Mouse (Mus musculus): ENCODE data around the gene Zdhhc21. TPM values are rescaled to one million over a fixed set of nuclear protein-coding genes. Genes with fewer than 3 reads are reported as not detected.

Gene Zdhhc21
- polyA plus RNA-seq, 1 experiment from 2014 or later: 22.2 TPM

DNA sequence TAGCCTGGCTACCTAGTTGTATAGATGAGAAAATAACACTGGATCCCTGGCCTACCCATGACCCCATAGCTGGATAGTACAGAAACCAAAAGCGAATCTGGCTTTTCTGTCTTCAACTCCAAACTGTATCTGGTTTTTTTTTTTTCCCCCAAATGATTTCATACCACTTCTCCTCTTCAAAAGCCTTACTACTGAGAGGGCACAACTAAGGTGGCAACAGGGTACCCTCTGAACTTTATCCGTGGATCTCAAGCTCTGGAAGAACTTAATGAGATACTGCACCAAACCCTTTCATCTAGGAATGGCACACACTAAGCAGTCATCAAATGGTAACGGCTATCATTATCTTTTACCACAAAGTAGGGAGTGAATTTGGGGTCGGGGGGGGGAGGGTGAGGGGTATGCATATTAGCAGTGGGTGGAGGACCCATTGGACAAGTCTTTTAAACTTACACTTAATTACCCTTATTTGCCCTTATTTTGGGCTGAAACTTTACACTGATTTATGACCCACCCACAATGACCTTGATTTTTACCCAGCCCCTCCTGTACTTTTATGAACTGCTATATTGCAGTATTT lies 1.2 kb downstream of the Zdhhc21 start:
- Histone ChIP-seq H3K4me2 (ENCODE audit: low read length) (peak overlapping the region; percentile 77), H3K9me3 (ENCODE audit: control insufficient read depth, low read length) (no peaks in the 10 kb centered on the region), H3K36me3 (ENCODE audit: control insufficient read depth, insufficient read depth, low read length) (no peaks in the 10 kb centered on the region), H3K4me1 (ENCODE audit: control insufficient read depth, insufficient read depth, low read length) (peaks cover 15% of the 10 kb centered on the region), H3K9ac (replicated peaks; ENCODE audit: low read length) (peak overlapping the region; percentile 90), H3K4me3 (replicated peaks; ENCODE audit: low read depth, low read length) (peak overlapping the region; percentile 72), H3K27ac (replicated peaks; ENCODE audit: low read depth, low read length) (peak overlapping the region; percentile 96), H3K27me3 (ENCODE audit: control insufficient read depth, insufficient read depth, low read length) (no peaks in the 10 kb centered on the region)
- ATAC-seq (ENCODE audit: low FRiP score, low TSS enrichment): no peak
- WGBS: 26% methylated on average over 4 of the region's 4 CpGs
- DNase-seq: peak; percentile 15

GRCm38 (mm10) chr4:82856986-82857385 lies 2.8 kb downstream of the Zdhhc21 start:
- Histone ChIP-seq H3K4me1 (ENCODE audit: control insufficient read depth, insufficient read depth, low read length) (peaks cover 15% of the 10 kb centered on the region), H3K4me2 (ENCODE audit: low read length) (no peak overlapping the region)

DNA sequence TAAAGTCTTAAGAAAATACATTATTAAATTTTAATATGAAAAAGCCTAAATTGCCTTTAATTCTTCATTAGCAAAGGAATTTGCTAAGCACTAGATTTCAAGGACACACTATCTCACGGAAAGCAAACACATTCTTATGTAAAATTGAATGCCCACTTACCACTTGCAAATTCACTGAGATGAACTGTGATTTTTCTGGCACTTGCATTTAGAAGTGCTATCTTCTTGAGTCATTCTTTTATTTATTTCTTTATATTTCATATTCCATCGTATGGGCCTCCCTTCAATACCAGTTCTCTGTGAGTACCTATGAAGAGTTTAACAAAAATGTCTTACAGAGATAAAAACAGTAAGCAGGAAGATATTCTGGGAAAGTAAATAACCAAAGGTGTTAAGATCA lies 5.9 kb downstream of the Zdhhc21 start:
- Histone ChIP-seq H3K36me3 (ENCODE audit: control insufficient read depth, insufficient read depth, low read length) (0 out of 2 replicates have a peak, but pooled peaks cover 3% of the 10 kb centered on the region), H3K4me1 (ENCODE audit: control insufficient read depth, insufficient read depth, low read length) (peaks cover 12% of the 10 kb centered on the region), H3K27me3 (ENCODE audit: control insufficient read depth, insufficient read depth, low read length) (no peaks in the 10 kb centered on the region), H3K9ac (replicated peaks; ENCODE audit: low read length) (no peak overlapping the region), H3K4me2 (ENCODE audit: low read length) (no peak overlapping the region), H3K4me3 (replicated peaks; ENCODE audit: low read depth, low read length) (no peak overlapping the region), H3K27ac (replicated peaks; ENCODE audit: low read depth, low read length) (no peak overlapping the region), H3K9me3 (ENCODE audit: control insufficient read depth, low read length) (no peaks in the 10 kb centered on the region)
- no peak for DNase-seq
- no peak for ATAC-seq (ENCODE audit: low FRiP score, low TSS enrichment)
- 83% methylated on average over 2 of the region's 2 CpGs for WGBS

More at GRCm38 (mm10) chr4:82856986-82857385, 2.8 kb downstream of the Zdhhc21 start:
- Histone ChIP-seq H3K27me3 (ENCODE audit: control insufficient read depth, insufficient read depth, low read length) (no peaks in the 10 kb centered on the region), H3K36me3 (ENCODE audit: control insufficient read depth, insufficient read depth, low read length) (0 out of 2 replicates have a peak, but pooled peaks cover 3% of the 10 kb centered on the region), H3K9me3 (ENCODE audit: control insufficient read depth, low read length) (no peaks in the 10 kb centered on the region), H3K9ac (replicated peaks; ENCODE audit: low read length) (no peak overlapping the region), H3K27ac (replicated peaks; ENCODE audit: low read depth, low read length) (no peak overlapping the region), H3K4me3 (replicated peaks; ENCODE audit: low read depth, low read length) (no peak overlapping the region)
- ATAC-seq (ENCODE audit: low FRiP score, low TSS enrichment): no peak
- WGBS: 88% methylated on average over 3 of the region's 3 CpGs
- DNase-seq: no peak

DNA sequence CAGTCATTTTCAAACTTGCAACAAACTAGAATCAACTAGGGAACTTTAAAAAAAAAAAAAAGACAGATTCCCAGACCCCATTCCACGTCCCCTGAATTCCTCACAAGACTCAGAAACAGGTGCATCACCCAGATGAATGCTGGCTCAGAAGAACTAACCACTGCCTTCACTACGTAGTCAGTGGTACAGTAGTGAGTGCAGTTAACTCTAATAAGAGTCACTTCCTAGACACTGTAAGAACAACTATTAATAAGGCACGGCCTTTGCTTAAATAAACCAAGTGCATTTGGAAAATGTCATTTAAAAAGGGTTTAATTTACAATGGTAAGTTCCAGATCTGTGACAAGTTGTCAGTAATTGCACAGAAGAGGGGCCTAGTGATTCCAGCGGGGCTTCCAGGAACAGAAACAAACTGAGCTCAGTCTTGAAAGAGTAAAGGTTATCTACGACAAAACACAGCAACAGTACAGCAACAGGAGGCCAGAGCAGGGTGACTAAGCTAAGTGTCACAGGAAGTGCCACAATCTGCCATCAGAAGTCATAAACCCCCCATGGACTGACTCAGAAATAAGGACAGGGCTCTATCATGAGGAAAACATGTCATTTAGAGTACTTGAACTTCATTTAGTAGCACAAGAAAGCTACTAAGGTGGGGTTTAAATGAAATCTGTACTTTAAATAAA lies 11.1 kb downstream of the Zdhhc21 start:
- WGBS: 61% methylated on average over 5 of the region's 5 CpGs
- no peak for DNase-seq
- no peak overlapping the region for H3K9ac ChIP-seq (replicated peaks; ENCODE audit: low read length)
- ATAC-seq (ENCODE audit: low FRiP score, low TSS enrichment): no peak
- no peak overlapping the region for H3K27ac ChIP-seq (replicated peaks; ENCODE audit: low read depth, low read length)
- no peaks in the 10 kb centered on the region for H3K9me3 ChIP-seq (ENCODE audit: control insufficient read depth, low read length)
- peaks cover 11% of the 10 kb centered on the region for H3K36me3 ChIP-seq (ENCODE audit: control insufficient read depth, insufficient read depth, low read length)
- H3K27me3 ChIP-seq (ENCODE audit: control insufficient read depth, insufficient read depth, low read length): no peaks in the 10 kb centered on the region
- no peak overlapping the region for H3K4me3 ChIP-seq (replicated peaks; ENCODE audit: low read depth, low read length)
- no peaks in the 10 kb centered on the region for H3K4me1 ChIP-seq (ENCODE audit: control insufficient read depth, insufficient read depth, low read length)
- no peak overlapping the region for H3K4me2 ChIP-seq (ENCODE audit: low read length)

DNA sequence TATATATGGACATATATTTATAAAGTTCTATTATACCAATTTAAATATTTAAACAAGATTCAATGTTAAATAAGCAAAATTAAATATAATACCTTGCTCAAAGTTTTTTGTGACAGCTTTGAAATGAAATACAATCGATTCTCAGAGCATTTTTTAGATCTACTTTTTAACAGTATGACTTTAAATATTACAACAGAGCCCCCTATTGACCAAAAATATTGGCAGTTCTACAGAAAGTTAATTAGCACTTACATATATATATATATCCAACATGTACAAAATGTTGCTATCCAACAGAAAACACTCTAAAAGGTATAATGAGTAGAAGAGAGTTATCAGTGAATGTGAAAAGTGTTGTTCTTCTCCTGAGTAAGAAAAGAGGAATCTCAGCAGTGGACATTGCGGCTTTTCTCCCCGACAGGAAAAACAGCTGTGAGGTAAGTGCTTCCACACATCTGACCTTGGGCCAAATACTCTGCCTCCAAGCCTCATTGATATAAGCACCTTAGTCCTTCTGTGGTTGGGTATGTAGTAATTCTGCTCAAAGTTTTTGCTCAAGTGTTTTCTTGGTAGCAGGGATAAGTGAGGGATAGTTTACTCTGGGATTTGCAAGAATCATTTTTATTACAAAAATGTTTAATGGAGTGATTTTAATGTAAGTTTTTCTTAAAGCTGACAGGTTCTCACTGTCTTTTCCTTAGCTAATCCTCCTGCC lies 22.1 kb downstream of the Zdhhc21 start:
- DNase-seq (peak; percentile 78), ATAC-seq (ENCODE audit: low FRiP score, low TSS enrichment) (no peak)
- Histone ChIP-seq H3K9me3 (ENCODE audit: control insufficient read depth, low read length) (no peaks in the 10 kb centered on the region), H3K4me1 (ENCODE audit: control insufficient read depth, insufficient read depth, low read length) (no peaks in the 10 kb centered on the region), H3K4me3 (replicated peaks; ENCODE audit: low read depth, low read length) (no peak overlapping the region), H3K27ac (replicated peaks; ENCODE audit: low read depth, low read length) (no peak overlapping the region), H3K4me2 (ENCODE audit: low read length) (no peak overlapping the region), H3K27me3 (ENCODE audit: control insufficient read depth, insufficient read depth, low read length) (no peaks in the 10 kb centered on the region), H3K9ac (replicated peaks; ENCODE audit: low read length) (no peak overlapping the region), H3K36me3 (ENCODE audit: control insufficient read depth, insufficient read depth, low read length) (peaks cover 38% of the 10 kb centered on the region)
- 84% methylated on average over 3 of the region's 3 CpGs for WGBS

- Histone ChIP-seq H3K27me3 (ENCODE audit: control insufficient read depth, insufficient read depth, low read length) (no peaks in the 10 kb centered on the region), H3K36me3 (ENCODE audit: control insufficient read depth, insufficient read depth, low read length) (peaks cover 18% of the 10 kb centered on the region), H3K9ac (replicated peaks; ENCODE audit: low read length) (no peak overlapping the region), H3K4me3 (replicated peaks; ENCODE audit: low read depth, low read length) (no peak overlapping the region), H3K4me1 (ENCODE audit: control insufficient read depth, insufficient read depth, low read length) (no peaks in the 10 kb centered on the region), H3K9me3 (ENCODE audit: control insufficient read depth, low read length) (no peaks in the 10 kb centered on the region), H3K4me2 (ENCODE audit: low read length) (no peak overlapping the region), H3K27ac (replicated peaks; ENCODE audit: low read depth, low read length) (no peak overlapping the region)
- DNase-seq: no peak
- ATAC-seq (ENCODE audit: low FRiP score, low TSS enrichment): no peak
- over 99% methylated on average over 2 of the region's 2 CpGs for WGBS
Observed at GRCm38 (mm10) chr4:82831155-82831554, 28.6 kb downstream of the Zdhhc21 start.

DNA sequence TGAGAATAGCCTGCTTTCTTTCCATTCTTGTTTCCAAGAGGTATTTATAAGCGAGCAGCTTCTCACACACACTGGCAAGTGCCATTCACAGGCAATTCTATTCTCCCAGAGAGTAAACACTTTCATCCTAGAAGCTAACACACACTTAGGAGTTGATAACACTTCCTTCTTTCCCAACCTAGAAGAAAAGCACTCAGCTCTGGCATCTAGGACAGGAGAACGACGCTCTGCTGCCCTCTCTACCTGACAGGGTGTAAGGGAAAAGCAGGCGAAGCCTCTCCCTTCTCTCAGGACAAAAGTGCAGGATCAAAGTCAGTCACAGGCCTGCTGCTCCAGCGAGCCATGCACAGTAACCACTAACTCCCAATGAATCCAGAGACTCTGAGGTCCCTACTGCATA lies 30.3 kb downstream of the Zdhhc21 start:
- Histone ChIP-seq H3K36me3 (ENCODE audit: control insufficient read depth, insufficient read depth, low read length) (peaks cover 10% of the 10 kb centered on the region; the same call in 1 of the 2 replicates), H3K9me3 (ENCODE audit: control insufficient read depth, low read length) (no peaks in the 10 kb centered on the region), H3K4me2 (ENCODE audit: low read length) (no peak overlapping the region), H3K4me1 (ENCODE audit: control insufficient read depth, insufficient read depth, low read length) (no peaks in the 10 kb centered on the region), H3K27me3 (ENCODE audit: control insufficient read depth, insufficient read depth, low read length) (no peaks in the 10 kb centered on the region), H3K4me3 (replicated peaks; ENCODE audit: low read depth, low read length) (no peak overlapping the region), H3K27ac (replicated peaks; ENCODE audit: low read depth, low read length) (no peak overlapping the region), H3K9ac (replicated peaks; ENCODE audit: low read length) (no peak overlapping the region)
- ATAC-seq (ENCODE audit: low FRiP score, low TSS enrichment): no peak
- no peak for DNase-seq
- 55% methylated on average over 5 of the region's 5 CpGs for WGBS

GRCm38 (mm10) chr4:82827001-82827400 lies 32.8 kb downstream of the Zdhhc21 start:
- Histone ChIP-seq H3K9ac (replicated peaks; ENCODE audit: low read length) (no peak overlapping the region), H3K36me3 (ENCODE audit: control insufficient read depth, insufficient read depth, low read length) (0 out of 2 replicates have a peak, but pooled peaks cover 5% of the 10 kb centered on the region), H3K4me2 (ENCODE audit: low read length) (no peak overlapping the region), H3K27me3 (ENCODE audit: control insufficient read depth, insufficient read depth, low read length) (no peaks in the 10 kb centered on the region), H3K4me3 (replicated peaks; ENCODE audit: low read depth, low read length) (no peak overlapping the region), H3K27ac (replicated peaks; ENCODE audit: low read depth, low read length) (no peak overlapping the region), H3K9me3 (ENCODE audit: control insufficient read depth, low read length) (no peaks in the 10 kb centered on the region), H3K4me1 (ENCODE audit: control insufficient read depth, insufficient read depth, low read length) (no peaks in the 10 kb centered on the region)
- DNase-seq: no peak
- 55% methylated on average over 2 of the region's 2 CpGs for WGBS
- no peak for ATAC-seq (ENCODE audit: low FRiP score, low TSS enrichment)
